Mouse (Mus musculus): ENCODE measurements around the gene 4930519P11Rik. TPM values are rescaled to one million over a fixed set of nuclear protein-coding genes. Genes with fewer than 3 reads are reported as not detected.
A peak's percentile ranks its signal among the peaks of the same experiment; 100 is the strongest.

Gene 4930519P11Rik
- total and polyA plus RNA-seq, 3 experiments: 0.22 TPM; not detected in 2

DNA sequence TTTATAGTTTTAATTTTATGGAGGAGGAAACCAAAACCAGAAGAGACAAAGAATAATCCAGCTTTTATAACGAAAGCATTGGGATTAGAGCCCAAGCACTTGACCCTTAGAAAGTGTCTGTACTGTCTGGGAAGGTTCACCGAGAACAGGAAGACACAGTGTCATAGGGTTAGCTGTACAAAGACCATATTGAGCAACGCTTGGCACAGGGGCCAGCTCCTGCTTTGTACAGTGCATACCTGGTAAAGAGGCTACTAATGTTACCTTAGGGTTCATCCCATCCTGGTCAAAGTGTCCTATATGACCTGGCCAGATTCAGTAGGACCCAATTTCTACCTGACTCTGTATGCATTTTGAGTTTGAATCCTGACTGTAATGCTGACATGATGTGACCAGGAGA, 11.9 kb downstream of the 4930519P11Rik start:
- Histone ChIP-seq H3K4me1 (ENCODE audit: control insufficient read depth in 1 of 2, insufficient read depth in 2 of 2, low read length in 2 of 2) (peaks cover 2 to 3% of the 10 kb centered on the region in 2 experiments; a peak in 2 of 4 replicates), H3K27me3 (ENCODE audit: control insufficient read depth in 1 of 2, insufficient read depth in 2 of 2, low read length in 2 of 2) (no peaks in the 10 kb centered on the region), H3K9ac (ENCODE audit: control insufficient read depth, low read depth, low read length, poor library complexity, severe bottlenecking) (no peak overlapping the region), H3K79me2 (ENCODE audit: control insufficient read depth, insufficient read depth, low read length, poor library complexity) (peaks cover 1% of the 10 kb centered on the region; the same call in 1 of the 2 replicates), H3K4me3 (ENCODE audit: control insufficient read depth in 1 of 2, insufficient read depth in 1 of 2, low read depth in 2 of 2, low read length in 2 of 2) (no peak overlapping the region), H3K27ac (ENCODE audit: control insufficient read depth, low read depth, low read length) (no peak overlapping the region), H3K36me3 (ENCODE audit: control insufficient read depth in 1 of 2, insufficient read depth in 2 of 2, low read length in 2 of 2) (peaks cover 0 to 3% of the 10 kb centered on the region in 2 experiments; a peak in 1 of 4 replicates), H3K9me3 (replicated peaks; ENCODE audit: insufficient read depth, low read length) (no peaks in the 10 kb centered on the region)
- no peak for DNase-seq (ENCODE audit: low read depth, low spot score)
- no peak for TF ChIP-seq MYC (IDR thresholded peaks at IDR 0.05; ENCODE audit: low read depth, low read length)
- no peak for TF ChIP-seq SIN3A (IDR thresholded peaks at IDR 0.05; ENCODE audit: low read length)
- TF ChIP-seq ETS1 (IDR thresholded peaks at IDR 0.05; ENCODE audit: low read depth, low read length): no peak
- TF ChIP-seq ZNF384 (IDR thresholded peaks at IDR 0.05; ENCODE audit: low read depth, low read length): no peak
- TF ChIP-seq MEF2A (IDR thresholded peaks at IDR 0.05; ENCODE audit: extremely low read depth, insufficient replicate concordance, low read depth, low read length, poor library complexity, severe bottlenecking): no peak
- no peak for TF ChIP-seq MAX (IDR thresholded peaks at IDR 0.05; ENCODE audit: low read length)
- TF ChIP-seq ZMIZ1 (IDR thresholded peaks at IDR 0.05; ENCODE audit: low read depth, low read length): no peak
- no peak for TF ChIP-seq CHD1 (IDR thresholded peaks at IDR 0.05; ENCODE audit: low read depth, low read length)

DNA sequence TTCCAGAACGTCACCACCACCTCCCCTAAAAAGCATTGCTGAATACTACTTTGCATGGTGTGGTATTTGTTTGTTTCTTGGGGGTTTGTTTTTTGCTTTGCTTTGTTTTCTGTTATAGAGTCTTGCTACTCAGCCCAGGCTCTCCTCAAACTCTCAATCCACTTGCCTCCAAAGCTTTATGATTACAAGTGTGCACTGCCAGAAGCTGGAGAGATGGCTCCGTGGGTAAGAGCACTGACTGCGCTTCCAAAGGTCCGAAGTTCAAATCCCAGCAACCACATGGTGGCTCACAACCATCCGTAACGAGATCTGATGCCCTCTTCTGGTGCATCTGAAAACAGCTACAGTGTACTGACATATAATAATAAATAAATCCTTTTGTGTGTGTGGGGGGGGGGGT, 12.7 kb downstream of the 4930519P11Rik start:
- H3K4me1 ChIP-seq (ENCODE audit: control insufficient read depth in 1 of 2, insufficient read depth in 2 of 2, low read length in 2 of 2): peaks cover 2 to 3% of the 10 kb centered on the region in 2 experiments; a peak in 2 of 4 replicates

GRCm38 (mm10) chr2:154597399-154597798, 15.8 kb downstream of the 4930519P11Rik start:
- H3K27ac ChIP-seq (ENCODE audit: control insufficient read depth, low read depth, low read length): no peak overlapping the region
- H3K9ac ChIP-seq (ENCODE audit: control insufficient read depth, low read depth, low read length, poor library complexity, severe bottlenecking): no peak overlapping the region
- H3K36me3 ChIP-seq (ENCODE audit: control insufficient read depth in 1 of 2, insufficient read depth in 2 of 2, low read length in 2 of 2): no peaks in the 10 kb centered on the region
- DNase-seq (ENCODE audit: low read depth, low spot score): no peak
- no peaks in the 10 kb centered on the region for H3K79me2 ChIP-seq (ENCODE audit: control insufficient read depth, insufficient read depth, low read length, poor library complexity)
- no peaks in the 10 kb centered on the region for H3K4me1 ChIP-seq (ENCODE audit: control insufficient read depth in 1 of 2, insufficient read depth in 2 of 2, low read length in 2 of 2)
- TF ChIP-seq MYB (IDR thresholded peaks at IDR 0.05; ENCODE audit: low read depth, low read length) (no peak), KAT2A (conservative IDR thresholded peaks at IDR 0.05; ENCODE audit: low read depth, low read length) (no peak), NELFE (IDR thresholded peaks at IDR 0.05; ENCODE audit: low read depth, low read length) (no peak), POLR2AphosphoS2 (IDR thresholded peaks at IDR 0.05; ENCODE audit: low read length) (no peak), JUND (IDR thresholded peaks at IDR 0.05; ENCODE audit: low read depth, low read length) (no peak), BHLHE40 (IDR thresholded peaks at IDR 0.05; ENCODE audit: borderline replicate concordance, low read depth, low read length) (no peak), E2F4 (IDR thresholded peaks at IDR 0.05; ENCODE audit: borderline replicate concordance, low read depth, low read length) (no peak), USF1 (IDR thresholded peaks at IDR 0.05; ENCODE audit: low read depth, low read length) (no peak), MAFK (IDR thresholded peaks at IDR 0.05; ENCODE audit: borderline replicate concordance, low read depth, low read length) (no peak), ZNF384 (IDR thresholded peaks at IDR 0.05; ENCODE audit: low read depth, low read length) (no peak), ZC3H11A (IDR thresholded peaks at IDR 0.05; ENCODE audit: low read depth, low read length) (no peak), MYC (IDR thresholded peaks at IDR 0.05; ENCODE audit: low read depth, low read length) (no peak)
- no peak overlapping the region for H3K4me3 ChIP-seq (ENCODE audit: control insufficient read depth in 1 of 2, insufficient read depth in 1 of 2, low read depth in 2 of 2, low read length in 2 of 2)
- H3K9me3 ChIP-seq (replicated peaks; ENCODE audit: insufficient read depth, low read length): no peaks in the 10 kb centered on the region
- H3K27me3 ChIP-seq (ENCODE audit: control insufficient read depth in 1 of 2, insufficient read depth in 2 of 2, low read length in 2 of 2): no peaks in the 10 kb centered on the region

More for the DNA sequence above, 12.7 kb downstream of the 4930519P11Rik start:
- Histone ChIP-seq H3K36me3 (ENCODE audit: control insufficient read depth in 1 of 2, insufficient read depth in 2 of 2, low read length in 2 of 2) (peaks cover 0 to 3% of the 10 kb centered on the region in 2 experiments; a peak in 1 of 4 replicates), H3K9me3 (replicated peaks; ENCODE audit: insufficient read depth, low read length) (no peaks in the 10 kb centered on the region), H3K27me3 (ENCODE audit: control insufficient read depth in 1 of 2, insufficient read depth in 2 of 2, low read length in 2 of 2) (no peaks in the 10 kb centered on the region), H3K9ac (ENCODE audit: control insufficient read depth, low read depth, low read length, poor library complexity, severe bottlenecking) (no peak overlapping the region), H3K4me3 (ENCODE audit: control insufficient read depth in 1 of 2, insufficient read depth in 1 of 2, low read depth in 2 of 2, low read length in 2 of 2) (no peak overlapping the region), H3K27ac (ENCODE audit: control insufficient read depth, low read depth, low read length) (no peak overlapping the region), H3K79me2 (ENCODE audit: control insufficient read depth, insufficient read depth, low read length, poor library complexity) (peaks cover 1% of the 10 kb centered on the region; the same call in 1 of the 2 replicates)
- DNase-seq (ENCODE audit: low read depth, low spot score): no peak
- no peak for TF ChIP-seq ETS1 (IDR thresholded peaks at IDR 0.05; ENCODE audit: low read depth, low read length)
- peak; percentile 96 for TF ChIP-seq TBP (IDR thresholded peaks at IDR 0.05; ENCODE audit: low read depth, low read length)
- TF ChIP-seq CTCF (IDR thresholded peaks at IDR 0.05 in 2 of 3, conservative IDR thresholded peaks at IDR 0.05 in 1 of 3; ENCODE audit: control insufficient read depth in 1 of 3, insufficient read depth in 1 of 3, low read depth in 2 of 3, low read length in 3 of 3, poor library complexity in 1 of 3, severe bottlenecking in 1 of 3): peak in 1 of 3 experiments; percentile 36; a peak in 2 of 6 replicates
- no peak for TF ChIP-seq POLR2A (IDR thresholded peaks at IDR 0.05; ENCODE audit: control insufficient read depth in 1 of 2, insufficient read depth in 1 of 2, low read depth in 1 of 2, low read length in 2 of 2, poor library complexity in 1 of 2)
- peak; percentile 25; the same call in 1 of the 2 replicates for TF ChIP-seq SMC3 (IDR thresholded peaks at IDR 0.05; ENCODE audit: low read depth, low read length)
- TF ChIP-seq CHD2 (IDR thresholded peaks at IDR 0.05; ENCODE audit: low read length): no peak
- no peak for TF ChIP-seq SIN3A (IDR thresholded peaks at IDR 0.05; ENCODE audit: low read length)
- no peak for TF ChIP-seq GABPA (IDR thresholded peaks at IDR 0.05; ENCODE audit: low read depth, low read length)
- TF ChIP-seq ZC3H11A (IDR thresholded peaks at IDR 0.05; ENCODE audit: low read depth, low read length): no peak

Measured in MEL (cell line).